In genomic region chr19:58082751-58083150, GRCm38 (mm10) we compare ENCODE assay signal across 36 mouse cellular contexts.
DNase-seq lines count a peak whose midpoint lies in the region; ATAC-seq and TF ChIP-seq lines count a peak whose summit lies in the region.
"Had no signal": no experiment of that assay in that cellular context is flagged by ENCODE, and none has a peak within 500 bp of the region (broad histone marks: within the 10 kb centered on the region; RNA-seq: fewer than 3 reads in every experiment).

No protein-coding gene starts in this region.

- H3K4me2 ChIP-seq in midbrain, embryonic 11.5 days, result no peak overlapping the region
- H3K4me2 ChIP-seq in midbrain, embryonic 13.5 days (replicated peaks), result no peak overlapping the region
- H3K4me2 ChIP-seq: embryonic facial prominence, embryonic 15.5 days; forebrain, embryonic 12.5 days; heart, embryonic 13.5 days; hindbrain, embryonic 12.5 days; liver, embryonic 12.5 days; midbrain, embryonic 15.5 days; neural tube, embryonic 15.5 days had no signal

- DNase-seq in layer of hippocampus, adult 11-12 months (ENCODE audit: low spot score), result peak; percentile 6
- DNase-seq in layer of hippocampus, adult 9-10 months (ENCODE audit: low spot score), result no peak
- peak; percentile 1 for DNase-seq in midbrain, embryonic 11.5 days (ENCODE audit: low spot score, missing footprints)
- peak; percentile 35 for DNase-seq in brain, embryonic 14.5 days (ENCODE audit: low read depth)
- DNase-seq in right cerebral cortex, postnatal 36 days (ENCODE audit: low spot score in 2 of 2), result peak; percentile 37 to 54
- DNase-seq in heart, postnatal 4 days, result no peak
- DNase-seq: adrenal gland, adult 2 months; adrenal gland, postnatal 36 days; cerebellum, adult 8-10 months; cerebellum, postnatal 25 days; forebrain, postnatal 0 days; gastrocnemius, adult 2 months; gastrocnemius, postnatal 36 days; heart, adult 2 months; heart, postnatal 10 days; kidney, adult 8-10 months; kidney, postnatal 4 days; liver, postnatal 0 days; retina, postnatal 1 day; spleen, adult 18-20 months; thymus, postnatal 14 days had no signal

- no peak for TF ChIP-seq POLR2A in brain, embryonic 14.5 days (IDR thresholded peaks at IDR 0.05; ENCODE audit: borderline replicate concordance, extremely low read depth, insufficient read depth, insufficient read length, poor library complexity, severe bottlenecking)

- no peak overlapping the region for H3K27ac ChIP-seq in midbrain, embryonic 11.5 days (ENCODE audit: low read depth, low read length)
- no peak overlapping the region for H3K27ac ChIP-seq in midbrain, embryonic 13.5 days
- H3K27ac ChIP-seq: embryonic facial prominence, embryonic 10.5 days; embryonic facial prominence, embryonic 15.5 days; forebrain, embryonic 12.5 days; gastrocnemius, adult 2 months; heart, adult 2 months; heart, embryonic 13.5 days; hindbrain, embryonic 12.5 days; kidney, postnatal 0 days; left cerebral cortex, adult 2 months; liver, embryonic 12.5 days; macrophage; midbrain, embryonic 15.5 days; neural tube, embryonic 15.5 days had no signal

- H3K9ac ChIP-seq in midbrain, embryonic 11.5 days (ENCODE audit: low read length), result no peak overlapping the region
- no peak overlapping the region for H3K9ac ChIP-seq in midbrain, embryonic 13.5 days (replicated peaks)
- H3K9ac ChIP-seq: embryonic facial prominence, embryonic 15.5 days; forebrain, embryonic 12.5 days; forebrain, postnatal 0 days; heart, embryonic 13.5 days; hindbrain, embryonic 12.5 days; liver, embryonic 12.5 days; liver, postnatal 0 days; midbrain, embryonic 15.5 days; neural tube, embryonic 15.5 days had no signal

- no peaks in the 10 kb centered on the region for H3K4me1 ChIP-seq in midbrain, embryonic 11.5 days (ENCODE audit: control insufficient read depth, insufficient read depth, low read length)
- H3K4me1 ChIP-seq in midbrain, embryonic 13.5 days (replicated peaks), result peaks cover 2% of the 10 kb centered on the region; the same call in 1 of the 2 replicates
- H3K4me1 ChIP-seq: embryonic facial prominence, embryonic 10.5 days; embryonic facial prominence, embryonic 15.5 days; heart, embryonic 13.5 days; liver, embryonic 12.5 days had no signal

- ATAC-seq in midbrain, embryonic 11.5 days (ENCODE audit: low FRiP score), result no peak
- no peak for ATAC-seq in midbrain, embryonic 13.5 days
- ATAC-seq: CD4-positive, CD25-positive, alpha-beta regulatory T cell, adult 4 months; forebrain, postnatal 0 days; intestine, embryonic 16.5 days; liver, embryonic 12.5 days; liver, postnatal 0 days; lung, postnatal 0 days; midbrain, embryonic 15.5 days had no signal

- H3K9me3 ChIP-seq in midbrain, embryonic 11.5 days (ENCODE audit: control insufficient read depth, low read length), result no peaks in the 10 kb centered on the region
- H3K9me3 ChIP-seq in midbrain, embryonic 13.5 days, result no peaks in the 10 kb centered on the region; the same call in 1 of the 2 replicates
- H3K9me3 ChIP-seq: embryonic facial prominence, embryonic 10.5 days; embryonic facial prominence, embryonic 15.5 days; forebrain, embryonic 12.5 days; heart, embryonic 13.5 days; hindbrain, embryonic 12.5 days; liver, embryonic 12.5 days; midbrain, embryonic 15.5 days; neural tube, embryonic 15.5 days had no signal

- TF ChIP-seq CTCF in brain, embryonic 14.5 days (IDR thresholded peaks at IDR 0.05; ENCODE audit: borderline replicate concordance, extremely low read depth, insufficient read depth, insufficient read length), result no peak

- H3K27me3 ChIP-seq in midbrain, embryonic 11.5 days (ENCODE audit: control insufficient read depth, insufficient read depth, low read length), result no peaks in the 10 kb centered on the region
- no peaks in the 10 kb centered on the region for H3K27me3 ChIP-seq in midbrain, embryonic 13.5 days
- H3K27me3 ChIP-seq: embryonic facial prominence, embryonic 15.5 days; forebrain, embryonic 12.5 days; heart, embryonic 13.5 days; hindbrain, embryonic 12.5 days; liver, embryonic 12.5 days; midbrain, embryonic 15.5 days; neural tube, embryonic 15.5 days had no signal

- no peak overlapping the region for H3K4me3 ChIP-seq in midbrain, embryonic 11.5 days (ENCODE audit: low read depth, low read length)
- no peak overlapping the region for H3K4me3 ChIP-seq in midbrain, embryonic 13.5 days (replicated peaks)
- H3K4me3 ChIP-seq: embryonic facial prominence, embryonic 10.5 days; embryonic facial prominence, embryonic 15.5 days; forebrain, embryonic 12.5 days; gastrocnemius, adult 2 months; heart, adult 2 months; heart, embryonic 13.5 days; hindbrain, embryonic 12.5 days; left cerebral cortex, adult 2 months; liver, embryonic 12.5 days; midbrain, embryonic 15.5 days; neural tube, embryonic 15.5 days had no signal

- no peaks in the 10 kb centered on the region for H3K36me3 ChIP-seq in midbrain, embryonic 11.5 days (ENCODE audit: control insufficient read depth, insufficient read depth, low read length)
- no peaks in the 10 kb centered on the region for H3K36me3 ChIP-seq in midbrain, embryonic 13.5 days
- H3K36me3 ChIP-seq: embryonic facial prominence, embryonic 10.5 days; embryonic facial prominence, embryonic 15.5 days; forebrain, embryonic 12.5 days; heart, embryonic 13.5 days; hindbrain, embryonic 12.5 days; liver, embryonic 12.5 days; midbrain, embryonic 15.5 days; neural tube, embryonic 15.5 days had no signal

- WGBS in midbrain, embryonic 11.5 days, result 96% methylated on average over 19 of the region's 19 CpGs
- 97% methylated on average over 19 of the region's 19 CpGs for WGBS in midbrain, embryonic 13.5 days

Comparison
In these comparisons a context has a peak if more than half of its experiments do, and no peak if none do; other contexts are left out.
1. DNase-seq: peak in layer of hippocampus, adult 11-12 months (single experiment), midbrain, embryonic 11.5 days (single experiment), brain, embryonic 14.5 days (single experiment) and right cerebral cortex, postnatal 36 days (2 of 2); none in layer of hippocampus, adult 9-10 months (single experiment) and heart, postnatal 4 days (single experiment).